Mouse (Mus musculus) CD4-positive, CD25-positive, alpha-beta regulatory T cell, adult 2 months (primary cell): ENCODE data around the gene Sema6d.

Source experiments
- DNase-seq: peaks from one replicate; pipeline ENCODE4 v3.0.0-alpha.2; 2012; ENCODE audit warnings: low read depth, low spot score

The Sema6d gene

GRCm38 (mm10) chr2:124611226-124611625 lies 521.5 kb downstream of the Sema6d start:
- no peak for DNase-seq

GRCm38 (mm10) chr2:124612276-124612675 lies 522.5 kb downstream of the Sema6d start:
- no peak for DNase-seq

- DNase-seq, result no peak
These were observed 523.1 kb downstream of the Sema6d start for GRCm38 (mm10) chr2:124612727-124613510.

- no peak for DNase-seq
These were observed 524.0 kb downstream of the Sema6d start for GRCm38 (mm10) chr2:124613671-124614210.

- no peak for DNase-seq
These were observed 527.0 kb downstream of the Sema6d start for GRCm38 (mm10) chr2:124616746-124617145.

- DNase-seq, result no peak
These were observed 527.7 kb downstream of the Sema6d start for GRCm38 (mm10) chr2:124617440-124617839.

GRCm38 (mm10) chr2:124618091-124618490 lies 528.3 kb downstream of the Sema6d start:
- DNase-seq, result no peak

GRCm38 (mm10) chr2:124618526-124619219 lies 528.9 kb downstream of the Sema6d start:
- DNase-seq, result peak; percentile 5

- DNase-seq, result no peak
These were observed 530.7 kb downstream of the Sema6d start for GRCm38 (mm10) chr2:124620470-124620869.

- peak; percentile 32 for DNase-seq
These were observed 532.3 kb downstream of the Sema6d start for GRCm38 (mm10) chr2:124621972-124622621.

- DNase-seq, result no peak
These were observed 534.6 kb downstream of the Sema6d start for GRCm38 (mm10) chr2:124624247-124624929.

- no peak for DNase-seq
These were observed 536.7 kb downstream of the Sema6d start for GRCm38 (mm10) chr2:124626425-124626824.

- DNase-seq, result no peak
These were observed 537.9 kb downstream of the Sema6d start for GRCm38 (mm10) chr2:124627664-124628063.

- no peak for DNase-seq
These were observed 538.9 kb downstream of the Sema6d start for GRCm38 (mm10) chr2:124628701-124629100.

- no peak for DNase-seq
These were observed 544.7 kb downstream of the Sema6d start for GRCm38 (mm10) chr2:124634400-124634998.

GRCm38 (mm10) chr2:124635271-124635865 lies 545.6 kb downstream of the Sema6d start:
- DNase-seq, result no peak

- DNase-seq, result no peak
These were observed 547.3 kb downstream of the Sema6d start for GRCm38 (mm10) chr2:124637080-124637479.

GRCm38 (mm10) chr2:124639221-124639963 lies 549.6 kb downstream of the Sema6d start:
- no peak for DNase-seq

- no peak for DNase-seq
These were observed 550.9 kb downstream of the Sema6d start for GRCm38 (mm10) chr2:124640500-124641193.
